Mouse (Mus musculus) limb, embryonic 14.5 days (tissue): ENCODE data around the gene Katna1. TPM values are rescaled to one million over a fixed set of nuclear protein-coding genes. Genes with fewer than 3 reads are reported as not detected.

ENCODE experiments used
- ATAC-seq: fragments of 200-750 bp; cut with Nextera tagmentation; 2 replicates; pipeline ENCODE4 v1.8.0; 2017; ENCODE audit warnings: low read depth, moderate number of reproducible peaks, moderate TSS enrichment; ENCODE audit not compliant: low FRiP score
- DNase-seq: peaks from one replicate; pipeline ENCODE4 v3.0.0-alpha.2; 2015; ENCODE audit warnings: low spot score
- H3K27ac ChIP-seq: fragments of 300-500 bp; sonication (generic); replicated peaks from 2 replicates; pipeline ENCODE4 v1.5.1; 2014; ENCODE audit warnings: low read depth, mild to moderate bottlenecking, low read length, moderate library complexity, mixed read lengths
- H3K27me3 ChIP-seq: fragments of 300-500 bp; sonication (generic); 2 replicates; pipeline ENCODE4 v1.6.1; 2014; ENCODE audit warnings: low read length, mixed read lengths; ENCODE audit not compliant: control insufficient read depth, insufficient read depth
- H3K36me3 ChIP-seq: fragments of 300-500 bp; sonication (generic); 2 replicates; pipeline ENCODE4 v1.6.1; 2014; ENCODE audit warnings: mild to moderate bottlenecking, low read length, moderate library complexity, mixed read lengths; ENCODE audit not compliant: control insufficient read depth, insufficient read depth
- H3K4me1 ChIP-seq: fragments of 300-500 bp; sonication (generic); 2 replicates; pipeline ENCODE4 v1.6.1; 2014; ENCODE audit warnings: antibody characterized with exemption, low read length, mixed read lengths; ENCODE audit not compliant: control insufficient read depth, insufficient read depth
- H3K4me2 ChIP-seq: fragments of 300-500 bp; sonication (generic); replicated peaks from 2 replicates; pipeline ENCODE4 v1.6.1; 2014; ENCODE audit warnings: low read depth, mild to moderate bottlenecking, low read length, moderate library complexity; ENCODE audit not compliant: severe bottlenecking
- H3K4me3 ChIP-seq: fragments of 300-500 bp; sonication (generic); replicated peaks from 2 replicates; pipeline ENCODE4 v1.5.1; 2014; ENCODE audit warnings: low read length
- H3K9ac ChIP-seq: fragments of 300-500 bp; sonication (generic); 2 replicates; pipeline ENCODE4 v1.6.1; 2014; ENCODE audit warnings: mild to moderate bottlenecking, low read depth, low read length, moderate library complexity; ENCODE audit not compliant: severe bottlenecking
- H3K9me3 ChIP-seq: fragments of 300-500 bp; sonication (generic); 2 replicates; pipeline ENCODE4 v1.6.1; 2016; ENCODE audit warnings: low read length; ENCODE audit not compliant: control insufficient read depth
- POLR2A ChIP-seq: fragments of 200-500 bp; IDR thresholded peaks from 2 replicates; pipeline ENCODE4 v1.8.0; 2012; ENCODE audit warnings: inconsistent platforms, mild to moderate bottlenecking, moderate library complexity, borderline replicate concordance; ENCODE audit not compliant: insufficient read depth, insufficient read length; ENCODE audit errors: extremely low read depth
- WGBS: fragments of 180-500 bp; shearing (Covaris S2); extraction: QIAGEN DNeasy Blood & Tissue Kit; methylation state at CpG from one replicate; pipeline ENCODE4 v1.1.7; 2014; 5-methylcytosine and 5-hydroxymethylcytosine counted together
- polyA plus RNA-seq, 2 experiments: library from polyadenylated mRNA; depleted of rRNA in 1 of 2; stranded (reverse) in 1 of 2; unstranded in 1 of 2; fragments of >200 nt; fragmentation: Nextera tagmentation in 1 of 2; extraction: Ambion mirVana in 1 of 2; gene quantifications; 2 replicates each; pipeline versions ENCODE4 v1.2.1 to v1.2.3; 2012 to 2014

The Katna1 gene
- polyA plus RNA-seq, 2 experiments = 22.7 to 58.4 TPM

DNA sequence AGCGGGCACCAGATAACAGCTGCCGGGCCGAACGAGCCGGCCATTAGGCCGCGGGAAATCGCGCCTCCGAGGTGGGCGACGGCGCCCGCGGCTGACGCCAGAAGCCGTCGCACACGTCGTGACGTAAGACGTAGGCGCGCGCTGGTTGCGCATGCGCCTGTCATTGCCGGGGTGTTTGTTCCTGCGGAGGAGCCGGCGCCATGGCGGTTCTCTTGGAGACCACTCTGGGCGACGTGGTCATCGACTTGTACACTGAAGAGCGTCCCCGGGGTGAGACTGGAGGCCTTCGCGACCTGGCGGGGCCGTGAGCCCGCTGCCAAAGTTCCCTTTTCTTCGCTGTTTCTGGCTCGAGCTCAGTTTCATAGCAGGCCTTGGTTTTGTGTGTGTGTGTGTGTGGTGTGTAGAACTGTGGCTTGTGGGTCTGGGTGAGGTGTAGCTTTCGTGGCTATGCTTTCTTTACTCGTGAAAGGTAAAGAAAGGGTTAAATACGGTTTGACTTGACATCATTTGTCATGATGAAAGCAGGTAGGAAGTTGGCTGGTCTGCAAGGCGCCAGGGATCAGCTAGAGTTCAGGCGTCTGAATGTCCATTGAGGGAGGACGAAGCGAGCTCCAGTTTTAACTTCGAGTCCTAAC lies 67.1 kb downstream of the Katna1 start, which contains the start of the genes Ginm1 and Ppil4:
Gene Ginm1 (minus strand): TSS at position 74 of the 635 bp plus-strand sequence.
Gene Ppil4 (plus strand): TSS at position 141 of the 635 bp plus-strand sequence.
- Histone ChIP-seq H3K4me3 (peak within 1 kb of the TSS; percentile 87), H3K9ac (peak within 1 kb of the TSS; percentile 86), H3K27me3 (no peaks in the 10 kb centered on the region), H3K27ac (peak within 1 kb of the TSS; percentile 50), H3K4me1 (peaks cover 5% of the 10 kb centered on the region), H3K9me3 (no peaks in the 10 kb centered on the region), H3K36me3 (peaks cover 33% of the 10 kb centered on the region), H3K4me2 (peak within 1 kb of the TSS; percentile 69)
- ATAC-seq (peak; percentile 94), DNase-seq (peak; percentile 94)
- TF ChIP-seq POLR2A = peak; percentile 96
- 1% methylated on average over 52 of the region's 52 CpGs for WGBS

DNA sequence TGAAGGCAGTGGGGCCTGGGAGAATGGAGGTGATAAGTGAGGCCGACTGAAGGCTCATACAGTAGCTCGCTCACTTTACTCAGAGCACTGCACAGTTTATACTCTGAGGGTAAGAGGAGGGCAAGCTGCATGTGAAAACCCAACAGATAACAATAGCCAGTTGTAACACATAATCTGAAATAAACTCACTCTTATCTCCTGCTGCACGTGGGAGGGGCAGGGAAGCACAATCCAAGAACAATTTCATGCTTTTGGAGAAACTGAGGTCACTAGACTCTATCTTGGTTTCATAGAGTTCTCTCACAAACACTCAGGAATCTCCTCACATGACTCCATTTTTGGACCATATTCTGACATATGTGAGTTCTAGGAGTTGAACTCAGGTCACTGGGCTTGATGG lies 75.5 kb downstream of the Katna1 start:
- no peaks in the 10 kb centered on the region for H3K27me3 ChIP-seq
- DNase-seq (no peak), ATAC-seq (no peak)
- no peak overlapping the region for H3K9ac ChIP-seq
- H3K9me3 ChIP-seq = no peaks in the 10 kb centered on the region
- no peak overlapping the region for H3K27ac ChIP-seq
- H3K4me1 ChIP-seq = no peaks in the 10 kb centered on the region
- no peak for TF ChIP-seq POLR2A
- H3K36me3 ChIP-seq = peaks cover 89% of the 10 kb centered on the region
- no peak overlapping the region for H3K4me2 ChIP-seq
- no peak overlapping the region for H3K4me3 ChIP-seq
- 94% methylated on average over 3 of the region's 3 CpGs for WGBS

GRCm38 (mm10) chr10:7802519-7803140 lies 76.8 kb downstream of the Katna1 start:
- peaks cover 81% of the 10 kb centered on the region for H3K36me3 ChIP-seq
- no peak overlapping the region for H3K9ac ChIP-seq
- no peaks in the 10 kb centered on the region for H3K27me3 ChIP-seq
- no peaks in the 10 kb centered on the region for H3K4me1 ChIP-seq
- no peak overlapping the region for H3K4me3 ChIP-seq
- ATAC-seq (no peak), DNase-seq (no peak)
- H3K9me3 ChIP-seq = no peaks in the 10 kb centered on the region
- 75% methylated on average over 2 of the region's 2 CpGs for WGBS
- TF ChIP-seq POLR2A = no peak
- no peak overlapping the region for H3K4me2 ChIP-seq
- no peak overlapping the region for H3K27ac ChIP-seq

DNA sequence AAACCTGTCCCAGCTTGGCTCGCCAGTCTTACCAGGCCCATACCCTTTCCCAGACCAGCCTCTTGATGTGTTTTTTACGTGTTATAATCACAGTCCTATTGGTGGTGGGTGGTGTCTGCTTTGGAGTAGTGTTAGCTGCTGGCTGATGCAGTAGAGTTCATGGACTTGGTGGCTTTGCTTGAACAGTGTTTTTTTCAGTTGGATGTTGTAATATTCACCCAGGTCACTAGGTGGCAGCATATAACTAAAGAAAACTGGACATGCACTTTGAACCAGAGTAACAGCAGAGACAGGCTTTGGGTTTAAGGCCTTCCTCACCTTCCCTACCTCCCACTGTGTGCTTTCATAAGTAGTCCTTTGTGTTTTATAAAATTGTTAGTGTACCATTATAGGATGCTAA lies 84.1 kb downstream of the Katna1 start:
- H3K4me3 ChIP-seq = no peak overlapping the region

More for the DNA sequence above, 84.1 kb downstream of the Katna1 start:
- Histone ChIP-seq H3K4me2 (no peak overlapping the region), H3K27ac (no peak overlapping the region), H3K27me3 (no peaks in the 10 kb centered on the region), H3K9ac (no peak overlapping the region), H3K4me1 (no peaks in the 10 kb centered on the region), H3K36me3 (peaks cover 63% of the 10 kb centered on the region), H3K9me3 (no peaks in the 10 kb centered on the region)
- 54% methylated on average over 2 of the region's 2 CpGs for WGBS
- ATAC-seq (no peak), DNase-seq (peak; percentile 59)
- no peak for TF ChIP-seq POLR2A

Other genes with a start within 250 kb of the Katna1 start
- 1.8 and 2.1 TPM in 2 replicates for gene Lrp11, start 136.2 kb upstream of the Katna1 start, polyA plus RNA-seq (2012; rRNA removed)
- 1.3 and 2.0 TPM in 2 replicates for gene Lrp11, start 136.2 kb upstream of the Katna1 start, polyA plus RNA-seq (2014; fragmentation: Nextera tagmentation; extraction: Ambion mirVana)
- 34.7 and 36.8 TPM in 2 replicates for gene Nup43, start 58.5 kb upstream of the Katna1 start, polyA plus RNA-seq (2012; rRNA removed)
- 47.1 and 49.1 TPM in 2 replicates for gene Nup43, start 58.5 kb upstream of the Katna1 start, polyA plus RNA-seq (2014; fragmentation: Nextera tagmentation; extraction: Ambion mirVana)
- 52.1 and 66.5 TPM in 2 replicates for gene Pcmt1, start 44.9 kb upstream of the Katna1 start, polyA plus RNA-seq (2012; rRNA removed)
- 115 and 125 TPM in 2 replicates for gene Pcmt1, start 44.9 kb upstream of the Katna1 start, polyA plus RNA-seq (2014; fragmentation: Nextera tagmentation; extraction: Ambion mirVana)
- 21.5 and 24.0 TPM in 2 replicates for gene Lats1, start 44.8 kb upstream of the Katna1 start, polyA plus RNA-seq (2012; rRNA removed)
- 12.0 and 14.0 TPM in 2 replicates for gene Lats1, start 44.8 kb upstream of the Katna1 start, polyA plus RNA-seq (2014; fragmentation: Nextera tagmentation; extraction: Ambion mirVana)
- gene Ginm1, start 66.8 kb downstream of the Katna1 start, polyA plus RNA-seq (2012; rRNA removed) = 43.9 and 49.2 TPM in 2 replicates
- gene Ginm1, start 66.8 kb downstream of the Katna1 start, polyA plus RNA-seq (2014; fragmentation: Nextera tagmentation; extraction: Ambion mirVana) = 86.2 and 86.4 TPM in 2 replicates
- gene Ppil4, start 66.9 kb downstream of the Katna1 start, polyA plus RNA-seq (2012; rRNA removed) = 17.1 and 21.3 TPM in 2 replicates
- 34.7 and 36.3 TPM in 2 replicates for gene Ppil4, start 66.9 kb downstream of the Katna1 start, polyA plus RNA-seq (2014; fragmentation: Nextera tagmentation; extraction: Ambion mirVana)
- gene Zc3h12d, start 106.5 kb downstream of the Katna1 start, polyA plus RNA-seq (2012; rRNA removed) = 0.38 and 0.46 TPM in 2 replicates
- 0.17 and 0.19 TPM in 2 replicates for gene Zc3h12d, start 106.5 kb downstream of the Katna1 start, polyA plus RNA-seq (2014; fragmentation: Nextera tagmentation; extraction: Ambion mirVana)
- gene Tab2, start 230.2 kb downstream of the Katna1 start, polyA plus RNA-seq (2012; rRNA removed) = 75.3 and 94.7 TPM in 2 replicates
- gene Tab2, start 230.2 kb downstream of the Katna1 start, polyA plus RNA-seq (2014; fragmentation: Nextera tagmentation; extraction: Ambion mirVana) = 36.2 and 39.4 TPM in 2 replicates